9 mouse cellular contexts compared by ENCODE assay signal in genomic region chr11:100387589-100388375, GRCm38 (mm10). TPM values are rescaled to one million over a fixed set of nuclear protein-coding genes. Genes with fewer than 3 reads are reported as not detected.
DNase-seq lines count a peak whose midpoint lies in the region; ATAC-seq and TF ChIP-seq lines count a peak whose summit lies in the region.
"Had no signal": no experiment of that assay in that cellular context is flagged by ENCODE, and none has a peak within 500 bp of the region (broad histone marks: within the 10 kb centered on the region; RNA-seq: fewer than 3 reads in every experiment).

No protein-coding gene starts in this region.

- peaks cover 17% of the 10 kb centered on the region for H3K36me3 ChIP-seq in liver, embryonic 11.5 days (ENCODE audit: control insufficient read depth, insufficient read depth, low read length)
- H3K36me3 ChIP-seq in embryonic facial prominence, embryonic 12.5 days: peaks cover 28% of the 10 kb centered on the region
- H3K36me3 ChIP-seq in limb, embryonic 15.5 days: peaks cover 24% of the 10 kb centered on the region
- H3K36me3 ChIP-seq in stomach, postnatal 0 days (ENCODE audit: control insufficient read depth, insufficient read depth, low read length): peaks cover 20% of the 10 kb centered on the region

- H3K4me3 ChIP-seq in liver, embryonic 11.5 days (ENCODE audit: low read depth, low read length): no peak overlapping the region
- H3K4me3 ChIP-seq in embryonic facial prominence, embryonic 12.5 days: no peak overlapping the region
- H3K4me3 ChIP-seq in limb, embryonic 15.5 days: no peak overlapping the region
- peak overlapping the region; percentile 4; the same call in 1 of the 2 replicates for H3K4me3 ChIP-seq in stomach, postnatal 0 days (ENCODE audit: low read depth, low read length)

- H3K9me3 ChIP-seq in liver, embryonic 11.5 days (ENCODE audit: control insufficient read depth, low read length): no peaks in the 10 kb centered on the region
- H3K9me3 ChIP-seq in embryonic facial prominence, embryonic 12.5 days: no peaks in the 10 kb centered on the region
- no peaks in the 10 kb centered on the region for H3K9me3 ChIP-seq in limb, embryonic 15.5 days
- H3K9me3 ChIP-seq in stomach, postnatal 0 days (ENCODE audit: control insufficient read depth, low read length): no peaks in the 10 kb centered on the region

- intact Hi-C loops in heart, postnatal 14 days (cut with DNase I): no loop called here

- H3K9ac ChIP-seq in liver, embryonic 11.5 days (ENCODE audit: low read depth, low read length): no peak overlapping the region
- no peak overlapping the region for H3K9ac ChIP-seq in embryonic facial prominence, embryonic 12.5 days
- H3K9ac ChIP-seq in limb, embryonic 15.5 days: 0 out of 2 replicates have a peak overlapping the region, but pooled peaks have one; percentile 5
- H3K9ac ChIP-seq in stomach, postnatal 0 days (ENCODE audit: low read length): peak overlapping the region; percentile 23; the same call in 1 of the 2 replicates

- no peak overlapping the region for H3K4me2 ChIP-seq in liver, embryonic 11.5 days
- peak overlapping the region; percentile 27; the same call in 1 of the 2 replicates for H3K4me2 ChIP-seq in embryonic facial prominence, embryonic 12.5 days (replicated peaks)
- peak overlapping the region; percentile 31 for H3K4me2 ChIP-seq in limb, embryonic 15.5 days
- peak overlapping the region; percentile 35 for H3K4me2 ChIP-seq in stomach, postnatal 0 days (replicated peaks; ENCODE audit: low read depth)

- DNase-seq in liver: peak; percentile 35
- no peak for DNase-seq in liver, embryonic 11.5 days (ENCODE audit: low spot score)
- peak; percentile 80 to 84 for DNase-seq in heart, postnatal 14 days
- peak; percentile 75 for DNase-seq in stomach, postnatal 0 days (ENCODE audit: low spot score)
- DNase-seq in retina, embryonic 14.5 days (ENCODE audit: low spot score): no peak
- no peak for DNase-seq in Muller cell, postnatal 12 days (ENCODE audit: inconsistent ontology term)

- H3K27ac ChIP-seq in liver, embryonic 11.5 days (ENCODE audit: low read depth, low read length): no peak overlapping the region
- peak overlapping the region; percentile 66 for H3K27ac ChIP-seq in embryonic facial prominence, embryonic 12.5 days
- H3K27ac ChIP-seq in limb, embryonic 15.5 days: peak overlapping the region; percentile 77
- H3K27ac ChIP-seq in stomach, postnatal 0 days (replicated peaks): peak overlapping the region; percentile 93

- no peak for TF ChIP-seq CTCF in stomach, postnatal 0 days (IDR thresholded peaks at IDR 0.05; ENCODE audit: low read depth)

- peak; percentile 72 for TF ChIP-seq EP300 in stomach, postnatal 0 days (optimal IDR thresholded peaks at IDR 0.05)

- no peaks in the 10 kb centered on the region for H3K27me3 ChIP-seq in liver, embryonic 11.5 days (replicated peaks; ENCODE audit: control insufficient read depth, insufficient read depth, low read length)
- no peaks in the 10 kb centered on the region for H3K27me3 ChIP-seq in embryonic facial prominence, embryonic 12.5 days
- H3K27me3 ChIP-seq in limb, embryonic 15.5 days: no peaks in the 10 kb centered on the region
- H3K27me3 ChIP-seq in stomach, postnatal 0 days (ENCODE audit: control insufficient read depth, insufficient read depth, low read length): no peaks in the 10 kb centered on the region

- H3K4me1 ChIP-seq in liver, embryonic 11.5 days (replicated peaks; ENCODE audit: control insufficient read depth, insufficient read depth, low read length): peaks cover 35% of the 10 kb centered on the region
- H3K4me1 ChIP-seq in embryonic facial prominence, embryonic 12.5 days: peaks cover 31% of the 10 kb centered on the region
- H3K4me1 ChIP-seq in limb, embryonic 15.5 days: peaks cover 54% of the 10 kb centered on the region
- H3K4me1 ChIP-seq in stomach, postnatal 0 days (replicated peaks; ENCODE audit: control insufficient read depth, insufficient read depth): peaks cover 39% of the 10 kb centered on the region

- ATAC-seq in liver, embryonic 11.5 days (replicated peaks; ENCODE audit: low FRiP score): no peak
- ATAC-seq in embryonic facial prominence, embryonic 12.5 days (ENCODE audit: insufficient number of reproducible peaks, insufficient read depth, low FRiP score, low TSS enrichment): no peak
- ATAC-seq in limb, embryonic 15.5 days (ENCODE audit: insufficient number of reproducible peaks, low FRiP score, low TSS enrichment, low read depth): no peak
- peak; percentile 41; the same call in 1 of the 2 replicates for ATAC-seq in stomach, postnatal 0 days (ENCODE audit: low FRiP score, low TSS enrichment)

- 46% methylated on average over 14 of the region's 14 CpGs for WGBS in liver, embryonic 11.5 days
- 37% methylated on average over 14 of the region's 14 CpGs for WGBS in embryonic facial prominence, embryonic 12.5 days
- WGBS in limb, embryonic 15.5 days: 28% methylated on average over 14 of the region's 14 CpGs
- WGBS in stomach, postnatal 0 days: 15% methylated on average over 14 of the region's 14 CpGs

RNA-seq across cellular contexts. Expression of gene Jup, which starts 9.8 kb away (rescaled TPM):
- 38.8 and 41.6 TPM in 2 replicates for polyA plus RNA-seq in liver, embryonic 11.5 days (2014; fragmentation: Nextera tagmentation; extraction: Ambion mirVana)
- polyA plus RNA-seq in embryonic facial prominence, embryonic 12.5 days (2016; fragmentation: Nextera tagmentation; extraction: Ambion mirVana): 70.6 and 74.0 TPM in 2 replicates
- 100 to 1,000 TPM; 232 to 245 TPM for total RNA-seq in heart, postnatal 14 days (2021)
- polyA plus RNA-seq in limb, embryonic 15.5 days (2015; fragmentation: Nextera tagmentation; extraction: Ambion mirVana): 305 and 309 TPM in 2 replicates
- 234 and 259 TPM in 2 replicates for polyA plus RNA-seq in stomach, postnatal 0 days (2015; fragmentation: Nextera tagmentation; extraction: Ambion mirVana)

RNA-seq across cellular contexts. Expression of gene P3h4, which starts 26.9 kb away (rescaled TPM):
- polyA plus RNA-seq in liver, embryonic 11.5 days (2014; fragmentation: Nextera tagmentation; extraction: Ambion mirVana): 24.5 and 25.8 TPM in 2 replicates
- 51.4 and 55.3 TPM in 2 replicates for polyA plus RNA-seq in embryonic facial prominence, embryonic 12.5 days (2016; fragmentation: Nextera tagmentation; extraction: Ambion mirVana)
- 10 to 100 TPM; 19.1 to 19.9 TPM for total RNA-seq in heart, postnatal 14 days (2021)
- polyA plus RNA-seq in limb, embryonic 15.5 days (2015; fragmentation: Nextera tagmentation; extraction: Ambion mirVana): 107 and 114 TPM in 2 replicates
- 40.6 and 43.2 TPM in 2 replicates for polyA plus RNA-seq in stomach, postnatal 0 days (2015; fragmentation: Nextera tagmentation; extraction: Ambion mirVana)

RNA-seq across cellular contexts. Expression of gene Fkbp10, which starts 27.7 kb away (rescaled TPM):
- 39.9 and 43.2 TPM in 2 replicates for polyA plus RNA-seq in liver, embryonic 11.5 days (2014; fragmentation: Nextera tagmentation; extraction: Ambion mirVana)
- 109 and 113 TPM in 2 replicates for polyA plus RNA-seq in embryonic facial prominence, embryonic 12.5 days (2016; fragmentation: Nextera tagmentation; extraction: Ambion mirVana)
- 10 to 100 TPM; 34.6 to 38.3 TPM for total RNA-seq in heart, postnatal 14 days (2021)
- 210 and 239 TPM in 2 replicates for polyA plus RNA-seq in limb, embryonic 15.5 days (2015; fragmentation: Nextera tagmentation; extraction: Ambion mirVana)
- polyA plus RNA-seq in stomach, postnatal 0 days (2015; fragmentation: Nextera tagmentation; extraction: Ambion mirVana): 59.5 and 62.1 TPM in 2 replicates

RNA-seq across cellular contexts. Expression of gene Hap1, which starts 31.9 kb away (rescaled TPM):
- 0.82 and 1.5 TPM in 2 replicates for polyA plus RNA-seq in liver, embryonic 11.5 days (2014; fragmentation: Nextera tagmentation; extraction: Ambion mirVana)
- polyA plus RNA-seq in embryonic facial prominence, embryonic 12.5 days (2016; fragmentation: Nextera tagmentation; extraction: Ambion mirVana): 10.6 and 13.4 TPM in 2 replicates
- 1 to 10 TPM; 1.2 to 1.8 TPM for total RNA-seq in heart, postnatal 14 days (2021)
- 1.9 and 2.8 TPM in 2 replicates for polyA plus RNA-seq in limb, embryonic 15.5 days (2015; fragmentation: Nextera tagmentation; extraction: Ambion mirVana)
- 7.9 and 10.1 TPM in 2 replicates for polyA plus RNA-seq in stomach, postnatal 0 days (2015; fragmentation: Nextera tagmentation; extraction: Ambion mirVana)

RNA-seq across cellular contexts. Expression of gene Gast, which starts 53.6 kb away (rescaled TPM):
- polyA plus RNA-seq in liver, embryonic 11.5 days (2014; fragmentation: Nextera tagmentation; extraction: Ambion mirVana): not detected in 2 replicates
- not detected in 2 replicates for polyA plus RNA-seq in embryonic facial prominence, embryonic 12.5 days (2016; fragmentation: Nextera tagmentation; extraction: Ambion mirVana)
- not detected for total RNA-seq in heart, postnatal 14 days (2021)
- polyA plus RNA-seq in limb, embryonic 15.5 days (2015; fragmentation: Nextera tagmentation; extraction: Ambion mirVana): 3.1 and 4.0 TPM in 2 replicates
- polyA plus RNA-seq in stomach, postnatal 0 days (2015; fragmentation: Nextera tagmentation; extraction: Ambion mirVana): 52.0 and 84.7 TPM in 2 replicates
- total RNA-seq: left cerebral cortex, postnatal 10 days had no signal

Comparison
In these comparisons a context has a peak if more than half of its experiments do, and no peak if none do; other contexts are left out.
1. DNase-seq: peak in liver (single experiment), heart, postnatal 14 days (2 of 2) and stomach, postnatal 0 days (single experiment); none in liver, embryonic 11.5 days (single experiment), retina, embryonic 14.5 days (single experiment) and Muller cell, postnatal 12 days (single experiment).
2. H3K9ac ChIP-seq: peak in limb, embryonic 15.5 days (single experiment) and stomach, postnatal 0 days (single experiment); none in liver, embryonic 11.5 days (single experiment) and embryonic facial prominence, embryonic 12.5 days (single experiment).